Mouse (Mus musculus): ENCODE measurements around the gene 1700125H20Rik.

- TF ChIP-seq CTCF (IDR thresholded peaks at IDR 0.05; ENCODE audit: borderline replicate concordance, extremely low read depth, insufficient read depth, insufficient read length), result no peak
- no peak for TF ChIP-seq POLR2A (IDR thresholded peaks at IDR 0.05; ENCODE audit: borderline replicate concordance, extremely low read depth, insufficient read depth, insufficient read length, poor library complexity, severe bottlenecking)
Observed at GRCm38 (mm10) chr11:85222561-85222960, 52.4 kb downstream of the 1700125H20Rik start.

All from brain, embryonic 14.5 days (tissue).